Mouse (Mus musculus): Measurements from ENCODE around the gene Ddx54. TPM values are rescaled to one million over a fixed set of nuclear protein-coding genes. Genes with fewer than 3 reads are reported as not detected.

Gene Ddx54
- total and polyA plus RNA-seq, 2 experiments from 2014 or later: 18.2 to 23.0 TPM

DNA sequence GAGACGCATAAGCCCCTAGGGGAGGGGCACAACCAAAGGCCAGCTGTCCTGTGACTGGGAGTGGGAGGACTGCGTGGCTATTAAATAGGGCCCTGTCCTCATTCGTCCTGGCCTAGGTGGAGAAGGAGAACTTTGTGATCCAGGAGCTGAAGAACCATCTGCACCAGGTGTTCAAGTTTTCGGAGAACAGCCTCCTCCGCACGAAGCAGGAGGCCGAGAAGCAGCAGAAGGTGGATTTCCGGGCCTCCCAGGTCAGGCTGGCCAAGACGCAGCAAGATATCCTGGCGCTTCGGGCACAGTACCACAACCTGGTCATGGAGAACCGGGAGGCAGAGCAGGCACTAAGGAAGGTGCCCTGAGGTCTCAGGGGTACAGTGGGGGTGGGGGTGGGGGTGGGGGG, 10.3 kb upstream of the Ddx54 start:
- 0 out of 2 replicates have a peak, but pooled peaks cover 12% of the 10 kb centered on the region for H3K4me1 ChIP-seq (ENCODE audit: control insufficient read depth, insufficient read depth)
- no peak for TF ChIP-seq CTCF (IDR thresholded peaks at IDR 0.05; ENCODE audit: low read depth)
- no peak for TF ChIP-seq EP300 (IDR thresholded peaks at IDR 0.05; ENCODE audit: low read depth)
- ATAC-seq (ENCODE audit: insufficient read depth, low read depth) (no peak), DNase-seq (ENCODE audit: low spot score) (no peak)
- H3K4me3 ChIP-seq (ENCODE audit: low read depth, low read length): no peak overlapping the region
- no peaks in the 10 kb centered on the region for H3K9me3 ChIP-seq (replicated peaks; ENCODE audit: control insufficient read depth, low read length)
- H3K36me3 ChIP-seq (replicated peaks; ENCODE audit: control insufficient read depth, insufficient read depth, low read length): no peaks in the 10 kb centered on the region
- H3K9ac ChIP-seq (replicated peaks; ENCODE audit: low read depth, low read length): no peak overlapping the region
- H3K27ac ChIP-seq (ENCODE audit: low read depth): no peak overlapping the region
- peaks cover 19% of the 10 kb centered on the region; the same call in 1 of the 2 replicates for H3K27me3 ChIP-seq (ENCODE audit: control insufficient read depth, insufficient read depth, low read length)
- no peak overlapping the region for H3K4me2 ChIP-seq (ENCODE audit: low read depth, low read length)
- WGBS: 93% methylated on average over 12 of the region's 12 CpGs

- DNase-seq (ENCODE audit: low spot score) (no peak), ATAC-seq (ENCODE audit: insufficient read depth, low read depth) (no peak)
- no peaks in the 10 kb centered on the region for H3K36me3 ChIP-seq (replicated peaks; ENCODE audit: control insufficient read depth, insufficient read depth, low read length)
- H3K4me3 ChIP-seq (ENCODE audit: low read depth, low read length): no peak overlapping the region
- H3K27ac ChIP-seq (ENCODE audit: low read depth): no peak overlapping the region
- H3K4me2 ChIP-seq (ENCODE audit: low read depth, low read length): no peak overlapping the region
- peaks cover 16% of the 10 kb centered on the region; the same call in 1 of the 2 replicates for H3K27me3 ChIP-seq (ENCODE audit: control insufficient read depth, insufficient read depth, low read length)
- no peaks in the 10 kb centered on the region for H3K9me3 ChIP-seq (replicated peaks; ENCODE audit: control insufficient read depth, low read length)
- H3K9ac ChIP-seq (replicated peaks; ENCODE audit: low read depth, low read length): no peak overlapping the region
- H3K4me1 ChIP-seq (ENCODE audit: control insufficient read depth, insufficient read depth): 0 out of 2 replicates have a peak, but pooled peaks cover 12% of the 10 kb centered on the region
- WGBS: 70% methylated on average over 7 of the region's 7 CpGs
- no peak for TF ChIP-seq EP300 (IDR thresholded peaks at IDR 0.05; ENCODE audit: low read depth)
- TF ChIP-seq CTCF (IDR thresholded peaks at IDR 0.05; ENCODE audit: low read depth): no peak
Observed at GRCm38 (mm10) chr5:120603515-120603914, 9.0 kb upstream of the Ddx54 start.

DNA sequence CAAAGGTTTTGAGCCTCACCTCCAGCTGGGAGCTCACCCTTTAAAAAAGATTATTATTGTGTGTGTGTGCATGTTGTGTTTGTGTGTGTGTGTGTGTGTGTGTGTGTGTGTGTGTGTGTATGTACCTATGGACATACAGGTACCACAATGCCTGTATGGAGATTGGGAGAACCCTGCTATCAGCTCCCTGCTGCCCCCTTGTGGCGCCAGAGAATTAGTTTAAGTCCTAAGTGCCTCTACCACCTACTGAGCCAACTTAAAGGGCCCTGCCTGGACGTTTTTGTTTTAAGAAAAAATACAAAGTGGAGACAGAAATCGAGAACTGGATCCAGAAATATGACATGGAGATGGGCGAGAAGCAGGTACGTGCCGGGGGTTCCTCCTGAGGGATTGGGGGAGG, 7.7 kb upstream of the Ddx54 start:
- no peak overlapping the region for H3K9ac ChIP-seq (replicated peaks; ENCODE audit: low read depth, low read length)
- H3K36me3 ChIP-seq (replicated peaks; ENCODE audit: control insufficient read depth, insufficient read depth, low read length): no peaks in the 10 kb centered on the region
- 3% methylated on average over 6 of the region's 6 CpGs for WGBS
- no peak for ATAC-seq (ENCODE audit: insufficient read depth, low read depth)
- H3K27ac ChIP-seq (ENCODE audit: low read depth): no peak overlapping the region
- TF ChIP-seq EP300 (IDR thresholded peaks at IDR 0.05; ENCODE audit: low read depth): no peak
- TF ChIP-seq CTCF (IDR thresholded peaks at IDR 0.05; ENCODE audit: low read depth): peak; percentile 72
- peaks cover 7% of the 10 kb centered on the region; the same call in 1 of the 2 replicates for H3K27me3 ChIP-seq (ENCODE audit: control insufficient read depth, insufficient read depth, low read length)
- 0 out of 2 replicates have a peak, but pooled peaks cover 12% of the 10 kb centered on the region for H3K4me1 ChIP-seq (ENCODE audit: control insufficient read depth, insufficient read depth)
- no peaks in the 10 kb centered on the region for H3K9me3 ChIP-seq (replicated peaks; ENCODE audit: control insufficient read depth, low read length)
- DNase-seq (ENCODE audit: low spot score): peak; percentile 55
- peak overlapping the region; percentile 58 for H3K4me2 ChIP-seq (ENCODE audit: low read depth, low read length)
- H3K4me3 ChIP-seq (ENCODE audit: low read depth, low read length): peak overlapping the region; percentile 20

GRCm38 (mm10) chr5:120605241-120605661, 7.3 kb upstream of the Ddx54 start:
- TF ChIP-seq EP300 (IDR thresholded peaks at IDR 0.05; ENCODE audit: low read depth) (no peak), CTCF (IDR thresholded peaks at IDR 0.05; ENCODE audit: low read depth) (no peak)

DNA sequence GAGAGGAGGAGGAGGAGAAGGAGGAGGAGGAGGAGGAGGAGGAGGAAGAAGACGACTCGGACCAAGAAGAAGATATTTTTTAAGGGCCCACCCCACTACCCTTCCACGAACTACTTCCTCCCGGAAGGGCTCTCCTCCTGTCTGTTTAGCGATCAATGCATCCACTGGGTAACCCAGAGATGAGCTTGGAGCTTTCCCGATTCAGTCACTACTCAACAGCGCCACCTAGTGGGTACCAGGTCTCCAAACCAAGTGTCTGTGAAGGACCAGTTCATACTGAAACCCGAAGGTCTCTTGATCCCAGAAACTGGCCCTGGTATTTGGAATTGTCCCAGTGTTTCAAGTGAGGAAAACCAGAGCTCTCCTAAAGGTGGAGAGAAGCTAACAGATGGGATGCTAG, 6.9 kb upstream of the Ddx54 start:
- peak overlapping the region; percentile 20; the same call in 1 of the 2 replicates for H3K4me3 ChIP-seq (ENCODE audit: low read depth, low read length)
- 2% methylated on average over 8 of the region's 8 CpGs for WGBS
- no peaks in the 10 kb centered on the region for H3K27me3 ChIP-seq (ENCODE audit: control insufficient read depth, insufficient read depth, low read length)

More at GRCm38 (mm10) chr5:120605241-120605661, 7.3 kb upstream of the Ddx54 start:
- H3K27ac ChIP-seq (ENCODE audit: low read depth): no peak overlapping the region
- H3K9ac ChIP-seq (replicated peaks; ENCODE audit: low read depth, low read length): no peak overlapping the region
- peaks cover 3% of the 10 kb centered on the region; the same call in 1 of the 2 replicates for H3K27me3 ChIP-seq (ENCODE audit: control insufficient read depth, insufficient read depth, low read length)
- ATAC-seq (ENCODE audit: insufficient read depth, low read depth): 0 out of 2 replicates have a peak, but pooled peaks have one; percentile 2
- no peaks in the 10 kb centered on the region for H3K9me3 ChIP-seq (replicated peaks; ENCODE audit: control insufficient read depth, low read length)
- no peak for DNase-seq (ENCODE audit: low spot score)
- no peaks in the 10 kb centered on the region for H3K36me3 ChIP-seq (replicated peaks; ENCODE audit: control insufficient read depth, insufficient read depth, low read length)
- 1% methylated on average over 10 of the region's 10 CpGs for WGBS
- H3K4me3 ChIP-seq (ENCODE audit: low read depth, low read length): peak overlapping the region; percentile 20
- H3K4me2 ChIP-seq (ENCODE audit: low read depth, low read length): peak overlapping the region; percentile 58
- 0 out of 2 replicates have a peak, but pooled peaks cover 10% of the 10 kb centered on the region for H3K4me1 ChIP-seq (ENCODE audit: control insufficient read depth, insufficient read depth)

More for the DNA sequence above, 6.9 kb upstream of the Ddx54 start:
- H3K4me2 ChIP-seq (ENCODE audit: low read depth, low read length): peak overlapping the region; percentile 58
- H3K36me3 ChIP-seq (replicated peaks; ENCODE audit: control insufficient read depth, insufficient read depth, low read length): no peaks in the 10 kb centered on the region
- no peaks in the 10 kb centered on the region for H3K9me3 ChIP-seq (replicated peaks; ENCODE audit: control insufficient read depth, low read length)
- DNase-seq (ENCODE audit: low spot score): peak; percentile 90
- H3K4me1 ChIP-seq (ENCODE audit: control insufficient read depth, insufficient read depth): 0 out of 2 replicates have a peak, but pooled peaks cover 6% of the 10 kb centered on the region
- peak; percentile 59; the same call in 1 of the 2 replicates for ATAC-seq (ENCODE audit: insufficient read depth, low read depth)
- no peak overlapping the region for H3K27ac ChIP-seq (ENCODE audit: low read depth)
- no peak for TF ChIP-seq EP300 (IDR thresholded peaks at IDR 0.05; ENCODE audit: low read depth)
- TF ChIP-seq CTCF (IDR thresholded peaks at IDR 0.05; ENCODE audit: low read depth): peak; percentile 90
- no peak overlapping the region for H3K9ac ChIP-seq (replicated peaks; ENCODE audit: low read depth, low read length)
